Mouse (Mus musculus) lung, adult 2 months (tissue): ENCODE results near the gene 4933425L06Rik. TPM values are rescaled to one million over a fixed set of nuclear protein-coding genes. Genes with fewer than 3 reads are reported as not detected.

Source experiments
- DNase-seq: peaks from one replicate; pipeline ENCODE4 v3.0.0; 2022
- H3K4me1 ChIP-seq: fragments of 200-500 bp; 2 replicates; pipeline ENCODE4 v1.6.1; 2011; ENCODE audit warnings: low read length; ENCODE audit not compliant: control insufficient read depth, insufficient read depth
- H3K4me3 ChIP-seq: fragments of 200-500 bp; replicated peaks from 2 replicates; pipeline ENCODE3; 2011; ENCODE audit warnings: low read depth, mild to moderate bottlenecking, control low read depth, low read length; ENCODE audit errors: extremely low read depth
- CTCF ChIP-seq: fragments of 200-500 bp; IDR thresholded peaks from 2 replicates; pipeline ENCODE4 v1.5.1; 2011; ENCODE audit warnings: mild to moderate bottlenecking, low read length, control low read depth; ENCODE audit not compliant: insufficient read depth
- POLR2A ChIP-seq: fragments of 200-500 bp; IDR thresholded peaks from 2 replicates; pipeline ENCODE4 v1.6.1; 2011; ENCODE audit warnings: low read depth, mild to moderate bottlenecking, control low read depth, low read length, borderline replicate concordance; ENCODE audit errors: extremely low read depth
- WGBS: fragments of 180-500 bp; shearing (Covaris S2); methylation state at CpG from one replicate; pipeline ENCODE4 v1.1.7; 2018; 5-methylcytosine and 5-hydroxymethylcytosine counted together
- polyA plus RNA-seq: library from polyadenylated mRNA; depleted of rRNA; stranded (reverse); fragments of >200 nt; gene quantifications from 2 replicates; pipeline ENCODE4 v1.2.3, GENCODE M21; 2012; rRNA removed

The 4933425L06Rik gene
- polyA plus RNA-seq, 1 experiment, result not detected

DNA sequence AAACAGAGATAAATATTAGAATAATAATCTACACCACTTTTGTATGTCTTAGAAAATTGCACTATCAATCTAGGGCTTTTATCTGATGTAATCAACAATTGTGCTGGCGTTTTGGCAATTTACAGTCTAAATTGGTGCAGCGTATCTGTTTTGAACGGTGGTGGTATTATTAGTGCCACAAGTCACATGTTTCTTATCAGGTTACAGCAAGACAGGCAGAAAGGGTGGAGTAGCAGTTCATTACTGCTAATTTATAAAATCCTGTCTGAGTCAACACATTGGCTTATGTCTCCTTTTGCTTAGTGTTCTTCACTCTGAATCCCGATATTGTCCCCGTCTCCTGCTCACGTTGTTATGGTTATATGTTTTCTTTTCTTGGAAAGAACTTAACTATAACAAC, 48.2 kb downstream of the 4933425L06Rik start:
- no peaks in the 10 kb centered on the region for H3K4me1 ChIP-seq
- H3K4me3 ChIP-seq, result no peak overlapping the region
- no peak for TF ChIP-seq POLR2A
- no peak for DNase-seq
- WGBS, result 73% methylated on average over 6 of the region's 6 CpGs

- 85% methylated on average over 6 of the region's 6 CpGs for WGBS
- no peak for DNase-seq
- no peak overlapping the region for H3K4me3 ChIP-seq
- TF ChIP-seq CTCF (no peak), POLR2A (no peak)
- no peaks in the 10 kb centered on the region for H3K4me1 ChIP-seq
Measured at GRCm38 (mm10) chr13:105132370-105132769, 50.4 kb downstream of the 4933425L06Rik start.

GRCm38 (mm10) chr13:105132776-105133175, 50.9 kb downstream of the 4933425L06Rik start:
- DNase-seq, result no peak
- H3K4me3 ChIP-seq, result no peak overlapping the region
- no peak for TF ChIP-seq CTCF
- no peak for TF ChIP-seq POLR2A

GRCm38 (mm10) chr13:105134397-105134796, 52.5 kb downstream of the 4933425L06Rik start:
- H3K4me1 ChIP-seq, result no peaks in the 10 kb centered on the region
- TF ChIP-seq POLR2A (no peak), CTCF (no peak)
- no peak overlapping the region for H3K4me3 ChIP-seq
- DNase-seq, result no peak
- 43% methylated on average over 5 of the region's 5 CpGs for WGBS

More at GRCm38 (mm10) chr13:105132776-105133175, 50.9 kb downstream of the 4933425L06Rik start:
- 77% methylated on average over 2 of the region's 2 CpGs for WGBS
- H3K4me1 ChIP-seq, result no peaks in the 10 kb centered on the region

DNA sequence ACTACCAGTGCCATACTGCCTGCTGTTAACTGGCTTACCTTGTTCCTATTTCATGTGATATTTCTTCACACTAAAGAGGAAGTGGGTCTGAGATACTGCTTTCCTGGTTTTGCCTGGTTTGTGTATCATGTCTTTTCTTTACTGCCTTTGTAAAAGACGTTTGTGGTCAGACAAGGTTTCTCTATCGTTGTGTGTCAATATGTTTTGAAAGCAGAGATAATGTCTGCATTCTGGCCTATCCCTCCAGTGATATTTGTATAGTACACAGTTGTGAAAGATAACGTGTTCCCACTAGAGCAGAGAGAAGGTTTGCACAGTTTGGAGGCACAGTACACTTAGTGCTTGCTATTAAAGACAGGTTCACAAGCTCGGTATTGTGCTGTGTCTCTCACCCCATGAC, 58.0 kb downstream of the 4933425L06Rik start:
- WGBS, result 40% methylated on average over 4 of the region's 4 CpGs
- Histone ChIP-seq H3K4me1 (no peaks in the 10 kb centered on the region), H3K4me3 (no peak overlapping the region)
- TF ChIP-seq CTCF, result no peak
- TF ChIP-seq POLR2A, result no peak
- no peak for DNase-seq

GRCm38 (mm10) chr13:105146827-105147226, 64.9 kb downstream of the 4933425L06Rik start:
- WGBS, result 44% methylated on average over 1 of the region's 1 CpGs
- TF ChIP-seq POLR2A (no peak), CTCF (no peak)
- DNase-seq, result no peak
- Histone ChIP-seq H3K4me1 (no peaks in the 10 kb centered on the region), H3K4me3 (no peak overlapping the region)

GRCm38 (mm10) chr13:105147795-105148418, 66.0 kb downstream of the 4933425L06Rik start:
- no peaks in the 10 kb centered on the region for H3K4me1 ChIP-seq
- 44% methylated on average over 4 of the region's 4 CpGs for WGBS
- no peak overlapping the region for H3K4me3 ChIP-seq
- TF ChIP-seq POLR2A (no peak), CTCF (no peak)
- no peak for DNase-seq

- no peak for TF ChIP-seq POLR2A
- no peak for TF ChIP-seq CTCF
- Histone ChIP-seq H3K4me3 (no peak overlapping the region), H3K4me1 (no peaks in the 10 kb centered on the region)
- DNase-seq, result no peak
- 80% methylated on average over 3 of the region's 3 CpGs for WGBS
Measured at GRCm38 (mm10) chr13:105150006-105150405, 68.1 kb downstream of the 4933425L06Rik start.

GRCm38 (mm10) chr13:105153955-105154354, 72.0 kb downstream of the 4933425L06Rik start:
- WGBS, result 64% methylated on average over 4 of the region's 4 CpGs
- Histone ChIP-seq H3K4me1 (no peaks in the 10 kb centered on the region), H3K4me3 (no peak overlapping the region)
- DNase-seq, result peak; percentile 10
- TF ChIP-seq CTCF (0 out of 2 replicates have a peak, but pooled peaks have one; percentile 40), POLR2A (no peak)

DNA sequence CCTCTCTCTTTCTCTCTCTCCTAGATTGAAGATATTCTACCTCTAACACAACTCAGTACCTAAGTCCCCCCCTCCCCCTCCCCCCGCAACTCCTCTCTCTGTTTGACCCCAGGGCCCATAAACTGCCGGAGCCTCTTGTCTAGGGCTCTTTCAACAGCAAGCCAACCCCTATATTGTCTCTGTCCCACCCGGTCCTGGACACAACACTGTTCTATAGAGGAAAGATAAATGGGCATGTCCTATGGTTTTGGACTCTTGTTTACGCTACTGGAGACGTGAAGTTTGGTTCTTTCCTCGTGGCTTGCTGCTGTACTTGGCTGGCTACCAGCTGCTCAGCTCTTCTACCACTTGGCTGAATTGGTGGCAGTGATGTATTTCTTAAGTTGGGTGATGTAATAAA, 83.5 kb downstream of the 4933425L06Rik start:
- TF ChIP-seq CTCF (no peak), POLR2A (no peak)
- no peak overlapping the region for H3K4me3 ChIP-seq
- no peaks in the 10 kb centered on the region for H3K4me1 ChIP-seq
- 48% methylated on average over 6 of the region's 6 CpGs for WGBS
- DNase-seq, result no peak

Other genes with a start within 250 kb of the 4933425L06Rik start
- gene Shisal2b, start 218.2 kb upstream of the 4933425L06Rik start, polyA plus RNA-seq, result not detected in 2 replicates
- 0.59 and 0.75 TPM in 2 replicates for gene Rgs7bp, start 27.2 kb upstream of the 4933425L06Rik start, polyA plus RNA-seq
- 1.7 and 1.9 TPM in 2 replicates for gene Rnf180, start 212.7 kb downstream of the 4933425L06Rik start, polyA plus RNA-seq